Mouse (Mus musculus): ENCODE measurements around the gene Agl. TPM values are rescaled to one million over a fixed set of nuclear protein-coding genes. Genes with fewer than 3 reads are reported as not detected.
"Not testable (repeated sequence)": the region's sequence is repeated elsewhere in the genome, so short reads cannot be mapped to it uniquely, and the experiment has no call there.

Gene Agl
- polyA plus RNA-seq, 1 experiment = 8.7 TPM

DNA sequence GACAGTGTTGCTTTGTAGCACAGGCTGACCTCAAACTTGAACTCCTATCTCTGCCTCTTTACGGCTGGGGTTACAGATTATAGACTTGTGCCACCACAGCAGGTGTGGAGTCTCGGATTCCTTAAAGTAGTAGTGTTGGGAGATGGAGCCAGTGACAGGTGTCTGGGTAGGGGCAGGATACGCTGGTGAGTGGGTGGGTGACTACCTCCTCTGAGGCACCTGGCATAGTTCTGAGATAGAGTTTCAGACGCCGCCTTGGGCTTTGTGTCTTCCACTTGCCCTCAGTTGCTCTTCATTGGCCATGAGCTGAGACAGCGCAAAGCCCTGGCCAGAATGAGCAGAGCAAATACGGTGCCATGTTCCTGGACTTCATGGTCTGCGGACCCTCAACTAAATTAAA lies 22.1 kb downstream of the Agl start:
- H3K27me3 ChIP-seq (ENCODE audit: control insufficient read depth, insufficient read depth, insufficient read length) = no peaks in the 10 kb centered on the region
- no peak overlapping the region for H3ac ChIP-seq (ENCODE audit: control insufficient read depth, insufficient read length, low read depth)
- no peak for TF ChIP-seq MYOG (IDR thresholded peaks at IDR 0.05; ENCODE audit: control insufficient read depth, extremely low read depth, insufficient read length)
- no peak for TF ChIP-seq USF1 (IDR thresholded peaks at IDR 0.05; ENCODE audit: low read depth)
- no peak for TF ChIP-seq CEBPB (IDR thresholded peaks at IDR 0.05; ENCODE audit: low read depth)
- no peak for TF ChIP-seq MAX (IDR thresholded peaks at IDR 0.05)
- TF ChIP-seq FOSL1 (IDR thresholded peaks at IDR 0.05; ENCODE audit: insufficient read depth, low read length, poor library complexity, severe bottlenecking) = no peak
- no peak for TF ChIP-seq MYOD1 (IDR thresholded peaks at IDR 0.05; ENCODE audit: control insufficient read depth, insufficient read length, low read depth)
- H3K79me3 ChIP-seq (ENCODE audit: low read depth) = no peaks in the 10 kb centered on the region
- H3K4me3 ChIP-seq (ENCODE audit: insufficient read depth, poor library complexity, severe bottlenecking) = no peak overlapping the region
- peaks cover 72% of the 10 kb centered on the region for H3K36me3 ChIP-seq (ENCODE audit: control insufficient read depth, insufficient read depth)
- H3K79me2 ChIP-seq (ENCODE audit: control insufficient read depth, insufficient read depth) = no peaks in the 10 kb centered on the region

DNA sequence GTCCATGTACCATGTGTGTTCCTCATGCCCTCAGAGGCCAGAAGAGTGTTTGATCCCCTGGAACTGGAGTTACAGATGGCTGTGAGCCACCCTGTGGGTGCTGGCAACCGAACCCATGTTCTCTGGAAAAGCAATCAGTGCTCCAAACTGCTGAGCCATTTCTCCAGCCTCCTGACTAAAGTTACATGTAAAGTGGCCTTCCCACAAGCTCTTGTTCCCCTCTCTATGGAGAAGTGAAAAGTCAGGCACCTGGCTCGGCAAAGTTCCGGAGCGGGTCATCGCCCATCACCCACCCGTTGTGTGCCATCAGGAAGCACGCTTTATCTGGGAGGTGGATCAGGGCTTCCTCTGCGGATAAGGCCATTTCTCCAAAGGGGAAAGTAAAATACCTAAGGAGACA lies 23.2 kb downstream of the Agl start:
- H3ac ChIP-seq (ENCODE audit: control insufficient read depth, insufficient read length, low read depth) = no peak overlapping the region
- H3K36me3 ChIP-seq (ENCODE audit: control insufficient read depth, insufficient read depth) = peaks cover 63% of the 10 kb centered on the region
- no peaks in the 10 kb centered on the region for H3K79me2 ChIP-seq (ENCODE audit: control insufficient read depth, insufficient read depth)
- H3K27me3 ChIP-seq (ENCODE audit: control insufficient read depth, insufficient read depth, insufficient read length) = no peaks in the 10 kb centered on the region
- H3K4me3 ChIP-seq (ENCODE audit: insufficient read depth, poor library complexity, severe bottlenecking) = no peak overlapping the region
- no peaks in the 10 kb centered on the region for H3K79me3 ChIP-seq (ENCODE audit: low read depth)
- TF ChIP-seq MYOG (IDR thresholded peaks at IDR 0.05; ENCODE audit: control insufficient read depth, extremely low read depth, insufficient read length) (no peak), CTCF (IDR thresholded peaks at IDR 0.05; ENCODE audit: control insufficient read depth, insufficient read depth, insufficient read length) (no peak), CEBPB (IDR thresholded peaks at IDR 0.05; ENCODE audit: low read depth) (no peak), MYOD1 (IDR thresholded peaks at IDR 0.05; ENCODE audit: control insufficient read depth, insufficient read length, low read depth) (no peak)

DNA sequence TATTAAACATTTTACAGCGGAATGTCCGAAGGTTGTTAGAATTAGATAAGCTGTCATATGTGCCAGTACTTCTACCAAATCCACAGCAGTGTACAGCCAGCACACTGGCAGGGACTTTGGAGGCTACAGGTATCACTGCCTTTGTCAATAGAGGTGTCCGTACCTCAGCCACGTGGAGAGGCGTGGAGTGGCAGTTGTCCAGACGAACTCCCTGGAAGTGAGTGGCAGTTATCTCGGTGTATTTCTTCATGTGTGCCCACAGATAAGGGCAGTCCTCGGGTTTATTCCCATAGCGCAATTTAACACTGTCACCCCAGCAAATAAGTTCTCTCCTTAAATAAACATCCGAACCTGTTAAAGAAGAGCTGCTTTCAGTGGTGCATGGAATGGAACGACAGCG lies 23.7 kb downstream of the Agl start:
- no peaks in the 10 kb centered on the region for H3K27me3 ChIP-seq (ENCODE audit: control insufficient read depth, insufficient read depth, insufficient read length)
- H3K79me3 ChIP-seq (ENCODE audit: low read depth) = no peaks in the 10 kb centered on the region
- H3K4me3 ChIP-seq (ENCODE audit: insufficient read depth, poor library complexity, severe bottlenecking) = no peak overlapping the region
- peaks cover 58% of the 10 kb centered on the region for H3K36me3 ChIP-seq (ENCODE audit: control insufficient read depth, insufficient read depth)
- H3ac ChIP-seq (ENCODE audit: control insufficient read depth, insufficient read length, low read depth) = no peak overlapping the region
- no peaks in the 10 kb centered on the region for H3K79me2 ChIP-seq (ENCODE audit: control insufficient read depth, insufficient read depth)
- no peak for TF ChIP-seq CEBPB (IDR thresholded peaks at IDR 0.05; ENCODE audit: low read depth)
- no peak for TF ChIP-seq USF1 (IDR thresholded peaks at IDR 0.05; ENCODE audit: low read depth)
- TF ChIP-seq MYOD1 (IDR thresholded peaks at IDR 0.05; ENCODE audit: control insufficient read depth, insufficient read length, low read depth) = no peak
- no peak for TF ChIP-seq FOSL1 (IDR thresholded peaks at IDR 0.05; ENCODE audit: insufficient read depth, low read length, poor library complexity, severe bottlenecking)
- no peak for TF ChIP-seq CTCF (IDR thresholded peaks at IDR 0.05; ENCODE audit: control insufficient read depth, insufficient read depth, insufficient read length)
- TF ChIP-seq MYOG (IDR thresholded peaks at IDR 0.05; ENCODE audit: control insufficient read depth, extremely low read depth, insufficient read length) = no peak
- TF ChIP-seq MAX (IDR thresholded peaks at IDR 0.05) = no peak

DNA sequence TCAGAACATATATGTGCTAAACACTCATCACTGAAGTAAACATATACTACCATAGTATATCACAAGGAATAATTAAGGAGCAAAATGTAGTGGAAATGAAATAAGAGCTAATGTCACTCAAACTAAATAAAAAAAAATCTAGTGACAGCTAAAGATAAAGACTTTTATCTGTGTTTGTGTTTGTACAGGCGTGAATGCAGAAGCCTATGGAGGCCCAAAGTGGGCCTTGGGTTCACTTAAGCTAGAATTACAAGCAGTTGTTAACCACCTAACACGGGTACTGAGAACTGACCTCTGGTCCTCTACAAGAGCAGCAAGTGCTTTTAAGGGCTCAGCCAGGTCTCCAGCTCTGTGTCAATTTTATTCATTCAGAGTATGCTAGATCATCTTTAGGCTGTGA lies 31.0 kb downstream of the Agl start:
- no peaks in the 10 kb centered on the region for H3K27me3 ChIP-seq (ENCODE audit: control insufficient read depth, insufficient read depth, insufficient read length)
- H3K4me3 ChIP-seq (ENCODE audit: insufficient read depth, poor library complexity, severe bottlenecking) = no peak overlapping the region
- peaks cover 50% of the 10 kb centered on the region for H3K36me3 ChIP-seq (ENCODE audit: control insufficient read depth, insufficient read depth)
- TF ChIP-seq FOSL1 (IDR thresholded peaks at IDR 0.05; ENCODE audit: insufficient read depth, low read length, poor library complexity, severe bottlenecking) = no peak
- TF ChIP-seq CTCF (IDR thresholded peaks at IDR 0.05; ENCODE audit: control insufficient read depth, insufficient read depth, insufficient read length) = no peak
- TF ChIP-seq CEBPB (IDR thresholded peaks at IDR 0.05; ENCODE audit: low read depth) = no peak
- TF ChIP-seq MYOG (IDR thresholded peaks at IDR 0.05; ENCODE audit: control insufficient read depth, extremely low read depth, insufficient read length) = no peak
- TF ChIP-seq MYOD1 (IDR thresholded peaks at IDR 0.05; ENCODE audit: control insufficient read depth, insufficient read length, low read depth) = no peak
- TF ChIP-seq MAX (IDR thresholded peaks at IDR 0.05) = no peak
- TF ChIP-seq USF1 (IDR thresholded peaks at IDR 0.05; ENCODE audit: low read depth) = no peak
- H3ac ChIP-seq (ENCODE audit: control insufficient read depth, insufficient read length, low read depth) = no peak overlapping the region
- H3K79me3 ChIP-seq (ENCODE audit: low read depth) = no peaks in the 10 kb centered on the region
- H3K79me2 ChIP-seq (ENCODE audit: control insufficient read depth, insufficient read depth) = no peaks in the 10 kb centered on the region

DNA sequence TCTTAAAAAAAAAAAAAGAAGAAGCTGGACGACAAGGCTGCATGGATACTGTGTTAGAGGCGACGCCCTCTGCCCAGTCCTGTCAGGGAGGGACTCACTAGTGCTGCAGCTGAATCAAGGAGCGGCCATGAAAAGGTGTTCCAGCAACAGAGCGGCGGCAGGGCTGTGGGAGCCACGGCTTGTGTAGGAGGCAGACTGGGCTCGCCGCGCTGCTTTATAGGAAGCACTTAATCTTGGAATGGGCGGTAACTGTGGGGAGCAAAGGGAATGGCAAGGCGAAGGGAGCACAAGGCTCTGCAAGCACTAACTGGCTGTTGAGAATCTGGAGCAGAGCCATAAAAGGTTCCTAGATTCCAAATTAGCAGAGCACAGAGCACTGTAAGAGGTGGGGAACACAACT lies 34.1 kb downstream of the Agl start:
- Histone ChIP-seq H3ac (ENCODE audit: control insufficient read depth, insufficient read length, low read depth) (no peak overlapping the region), H3K4me3 (ENCODE audit: insufficient read depth, poor library complexity, severe bottlenecking) (no peak overlapping the region), H3K79me3 (ENCODE audit: low read depth) (no peaks in the 10 kb centered on the region), H3K79me2 (ENCODE audit: control insufficient read depth, insufficient read depth) (no peaks in the 10 kb centered on the region), H3K36me3 (ENCODE audit: control insufficient read depth, insufficient read depth) (peaks cover 65% of the 10 kb centered on the region), H3K27me3 (ENCODE audit: control insufficient read depth, insufficient read depth, insufficient read length) (no peaks in the 10 kb centered on the region)
- no peak for TF ChIP-seq MYOD1 (IDR thresholded peaks at IDR 0.05; ENCODE audit: control insufficient read depth, insufficient read length, low read depth)
- TF ChIP-seq CTCF (IDR thresholded peaks at IDR 0.05; ENCODE audit: control insufficient read depth, insufficient read depth, insufficient read length) = no peak
- no peak for TF ChIP-seq CEBPB (IDR thresholded peaks at IDR 0.05; ENCODE audit: low read depth)
- TF ChIP-seq USF1 (IDR thresholded peaks at IDR 0.05; ENCODE audit: low read depth) = no peak
- no peak for TF ChIP-seq FOSL1 (IDR thresholded peaks at IDR 0.05; ENCODE audit: insufficient read depth, low read length, poor library complexity, severe bottlenecking)
- no peak for TF ChIP-seq MYOG (IDR thresholded peaks at IDR 0.05; ENCODE audit: control insufficient read depth, extremely low read depth, insufficient read length)
- TF ChIP-seq MAX (IDR thresholded peaks at IDR 0.05) = no peak

DNA sequence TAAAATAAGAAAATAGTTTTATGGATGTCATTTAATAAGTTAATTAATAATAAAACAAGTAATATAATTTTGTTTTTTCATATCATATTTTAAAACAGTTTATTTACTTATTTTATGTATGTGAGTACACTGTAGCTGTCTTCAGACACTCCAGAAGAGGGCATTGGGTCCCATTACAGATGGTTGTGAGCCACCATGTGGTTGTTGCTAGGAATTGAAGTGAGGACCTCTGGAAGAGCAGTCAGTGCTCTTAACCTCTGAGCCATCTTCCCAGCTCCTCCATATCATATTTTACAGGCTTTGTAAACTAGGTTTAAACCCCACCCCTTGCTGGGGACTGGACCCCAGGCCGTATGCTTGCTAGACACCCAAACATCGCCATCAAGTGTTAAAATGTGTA lies 36.4 kb downstream of the Agl start:
- TF ChIP-seq CTCF (IDR thresholded peaks at IDR 0.05; ENCODE audit: control insufficient read depth, insufficient read depth, insufficient read length) (no peak), CEBPB (IDR thresholded peaks at IDR 0.05; ENCODE audit: low read depth) (no peak), MAX (IDR thresholded peaks at IDR 0.05) (no peak), USF1 (IDR thresholded peaks at IDR 0.05; ENCODE audit: low read depth) (no peak), MYOD1 (IDR thresholded peaks at IDR 0.05; ENCODE audit: control insufficient read depth, insufficient read length, low read depth) (no peak), FOSL1 (IDR thresholded peaks at IDR 0.05; ENCODE audit: insufficient read depth, low read length, poor library complexity, severe bottlenecking) (no peak), MYOG (IDR thresholded peaks at IDR 0.05; ENCODE audit: control insufficient read depth, extremely low read depth, insufficient read length) (no peak)
- H3K79me2 ChIP-seq (ENCODE audit: control insufficient read depth, insufficient read depth) = no peaks in the 10 kb centered on the region
- H3K79me3 ChIP-seq (ENCODE audit: low read depth) = no peaks in the 10 kb centered on the region
- H3ac ChIP-seq (ENCODE audit: control insufficient read depth, insufficient read length, low read depth) = no peak overlapping the region
- peaks cover 45% of the 10 kb centered on the region for H3K36me3 ChIP-seq (ENCODE audit: control insufficient read depth, insufficient read depth)
- H3K4me3 ChIP-seq (ENCODE audit: insufficient read depth, poor library complexity, severe bottlenecking) = no peak overlapping the region
- H3K27me3 ChIP-seq (ENCODE audit: control insufficient read depth, insufficient read depth, insufficient read length) = no peaks in the 10 kb centered on the region

DNA sequence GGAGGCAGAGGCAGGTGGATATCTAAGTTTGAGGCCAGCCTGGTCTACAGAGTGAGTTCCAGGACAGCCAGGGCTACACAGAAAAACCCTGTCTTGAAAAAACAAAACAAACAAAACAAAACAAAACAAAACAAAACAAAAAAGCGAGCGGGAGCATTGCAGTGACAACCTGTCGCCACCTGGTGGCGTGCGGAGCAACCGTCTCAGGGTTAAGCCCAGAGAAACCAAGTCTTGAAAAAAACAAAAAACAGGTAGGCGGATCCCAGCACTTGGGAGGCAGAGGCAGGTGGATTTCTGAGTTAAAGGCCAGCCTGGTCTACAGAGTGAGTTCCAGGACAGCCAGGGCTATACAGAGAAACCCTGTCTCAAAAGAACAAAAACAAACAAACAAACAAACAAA lies 41.0 kb downstream of the Agl start:
- not testable (repeated sequence) for H3K4me3 ChIP-seq (ENCODE audit: insufficient read depth, poor library complexity, severe bottlenecking)

More for the DNA sequence above, 41.0 kb downstream of the Agl start:
- H3K27me3 ChIP-seq (ENCODE audit: control insufficient read depth, insufficient read depth, insufficient read length); H3K79me3 ChIP-seq (ENCODE audit: low read depth); H3K79me2 ChIP-seq (ENCODE audit: control insufficient read depth, insufficient read depth); H3ac ChIP-seq (ENCODE audit: control insufficient read depth, insufficient read length, low read depth): not testable (repeated sequence)
- H3K36me3 ChIP-seq (ENCODE audit: control insufficient read depth, insufficient read depth) = peaks cover 22% of the 10 kb centered on the region
